Mouse (Mus musculus) right cerebral cortex, postnatal 4 days (tissue): ENCODE data around the gene Otud7a.
"Not testable (repeated sequence)": the region's sequence is repeated elsewhere in the genome, so short reads cannot be mapped to it uniquely, and the experiment has no call there.

Source experiments
- DNase-seq: peaks from one replicate; pipeline ENCODE4 v3.0.0-alpha.2; 2022

Gene Otud7a

DNA sequence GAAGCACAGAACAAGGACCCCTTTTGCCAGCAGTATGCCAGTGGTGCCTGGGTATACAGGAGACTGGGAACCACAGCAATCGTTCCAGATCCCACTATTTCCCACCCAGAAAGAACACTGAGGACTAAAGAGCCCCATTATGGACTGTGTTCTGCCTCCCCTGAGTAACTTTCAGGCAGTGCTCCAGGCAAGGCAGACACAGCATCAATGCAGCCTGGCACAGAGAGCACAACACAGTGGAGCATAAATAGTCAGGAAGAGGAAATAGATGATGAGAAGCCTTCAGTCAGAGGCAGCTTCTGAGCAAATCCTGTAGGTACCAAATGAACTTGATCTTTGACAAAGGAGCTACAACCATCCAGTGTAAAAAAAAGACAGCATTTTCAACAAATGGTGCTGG lies 115.1 kb downstream of the Otud7a start:
- no peak for DNase-seq

- no peak for DNase-seq
Measured at GRCm38 (mm10) chr7:63583310-63583709, 138.8 kb downstream of the Otud7a start.

GRCm38 (mm10) chr7:63586184-63586870 lies 141.8 kb downstream of the Otud7a start:
- DNase-seq, result peak; percentile 29

DNA sequence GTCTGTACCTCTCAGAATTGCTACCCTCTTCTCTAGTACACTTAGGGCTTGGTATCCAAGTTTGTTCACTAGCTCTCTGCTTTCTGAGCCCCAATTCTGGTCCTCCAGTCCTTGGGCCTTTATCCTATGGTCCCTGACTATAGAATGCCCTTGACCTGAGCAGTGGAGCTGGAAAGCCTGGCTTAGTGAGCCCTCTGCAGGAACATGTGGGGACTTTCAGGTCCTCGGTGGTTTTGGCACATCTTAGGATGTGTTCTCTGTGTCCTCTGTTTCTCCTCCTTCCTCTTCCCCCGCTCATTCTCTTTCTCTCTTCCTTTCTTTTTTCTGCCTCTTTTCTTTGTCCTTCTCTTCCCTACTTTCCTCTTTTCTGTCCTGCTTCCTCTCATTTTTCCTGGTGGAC lies 145.8 kb downstream of the Otud7a start:
- no peak for DNase-seq

- DNase-seq, result no peak
Measured at GRCm38 (mm10) chr7:63591322-63591721, 146.8 kb downstream of the Otud7a start.

GRCm38 (mm10) chr7:63592061-63592460 lies 147.5 kb downstream of the Otud7a start:
- DNase-seq, result no peak

GRCm38 (mm10) chr7:63604827-63605226 lies 160.3 kb downstream of the Otud7a start:
- DNase-seq, result no peak

DNA sequence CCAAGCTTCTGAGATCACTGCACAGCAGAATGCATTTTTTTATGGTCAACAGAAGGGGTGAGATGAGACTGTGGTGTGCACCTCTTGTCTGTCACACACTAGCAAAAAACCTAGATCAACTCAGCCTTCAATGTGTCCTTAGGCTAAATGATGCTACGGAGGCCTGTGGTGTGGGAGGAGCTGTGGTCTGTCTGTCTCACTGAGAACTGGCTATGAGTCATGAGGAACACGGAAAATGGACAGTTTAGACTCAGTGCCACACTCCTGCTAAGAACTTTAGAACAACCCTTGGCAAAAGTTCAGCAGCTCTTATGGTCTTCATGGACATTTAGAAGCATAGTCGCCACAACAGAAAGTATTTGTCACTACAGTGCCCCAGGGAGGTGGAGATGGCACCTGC lies 172.5 kb downstream of the Otud7a start:
- no peak for DNase-seq

- DNase-seq, result no peak
Measured at GRCm38 (mm10) chr7:63620776-63621340, 176.3 kb downstream of the Otud7a start.

DNA sequence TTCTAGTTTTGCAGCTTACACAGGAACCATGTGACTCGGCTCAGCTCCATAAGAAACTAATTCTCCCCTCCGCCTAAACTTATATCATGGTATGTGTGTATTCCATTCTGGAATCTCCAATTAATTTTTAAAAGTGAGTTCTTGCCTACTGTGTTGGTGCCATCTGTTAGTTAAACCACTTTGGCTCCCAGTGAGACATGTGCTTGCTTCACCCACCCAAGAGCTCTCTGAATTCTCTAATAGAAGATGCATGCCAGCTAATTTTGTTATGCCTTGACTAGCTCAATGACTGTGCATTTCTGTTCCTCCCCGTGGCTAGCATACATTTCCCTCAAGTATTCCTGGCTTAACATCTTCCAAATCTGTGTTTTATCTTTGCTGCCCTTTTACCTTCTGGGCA lies 193.1 kb downstream of the Otud7a start:
- DNase-seq, result no peak

- no peak for DNase-seq
Measured at GRCm38 (mm10) chr7:63644002-63644401, 199.5 kb downstream of the Otud7a start.

- DNase-seq, result no peak
Measured at GRCm38 (mm10) chr7:63647136-63647535, 202.6 kb downstream of the Otud7a start.

DNA sequence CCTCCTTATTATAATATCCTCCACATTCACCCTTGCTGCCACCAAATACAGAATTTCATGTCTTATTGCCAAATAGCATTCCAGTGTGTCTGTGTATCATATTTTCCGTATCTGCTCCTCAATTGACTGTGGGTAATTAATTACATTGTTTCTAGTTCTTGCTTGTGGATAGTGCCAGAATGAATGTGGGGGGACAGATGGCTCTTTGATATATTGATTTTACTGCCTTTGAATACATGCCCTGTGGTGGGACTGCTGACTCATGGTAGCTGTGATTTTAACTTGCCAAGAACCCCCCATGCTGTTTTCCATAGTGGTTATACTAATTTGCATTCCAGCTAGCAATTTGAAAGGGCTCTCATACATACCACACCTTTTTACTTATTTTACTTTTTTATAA lies 215.7 kb downstream of the Otud7a start:
- DNase-seq, result no peak

DNA sequence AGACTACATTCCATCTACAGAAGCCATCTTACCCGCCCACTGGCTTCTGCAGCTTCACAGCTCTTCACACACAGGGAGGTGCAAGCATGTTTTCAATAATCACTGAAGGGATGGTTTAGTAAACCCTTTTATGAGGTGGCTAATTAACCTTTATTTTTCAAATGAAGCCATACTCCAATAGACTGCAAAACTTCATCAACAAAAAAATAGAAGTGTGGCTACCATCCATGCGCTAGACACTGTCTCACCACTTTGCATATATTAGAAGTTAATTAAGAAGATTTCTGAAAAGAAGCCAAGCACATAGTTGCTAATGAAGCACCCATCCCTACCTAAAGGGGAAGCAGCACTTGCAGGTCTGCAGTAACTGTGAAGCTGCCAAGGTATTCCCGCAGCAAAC lies 218.2 kb downstream of the Otud7a start:
- DNase-seq, result no peak

DNA sequence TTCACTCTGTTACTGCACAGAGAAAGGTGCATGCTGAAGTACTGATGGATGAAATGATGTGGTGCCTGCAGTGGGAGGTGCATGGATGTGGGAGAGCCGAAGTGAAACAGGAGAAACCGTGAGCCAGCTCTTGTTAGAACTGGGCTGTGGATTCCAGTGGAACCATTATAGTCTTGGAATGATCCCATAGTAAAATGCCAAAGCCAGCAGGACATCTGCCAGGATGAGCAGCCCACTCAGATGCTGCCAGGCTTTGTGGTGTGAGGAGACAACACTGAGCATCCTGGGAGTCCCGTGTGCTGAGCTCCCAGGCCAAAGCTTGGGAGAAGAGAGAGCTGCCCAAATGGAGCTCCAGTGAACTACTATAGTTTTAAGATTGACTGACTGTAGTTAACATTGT lies 220.9 kb downstream of the Otud7a start:
- DNase-seq, result no peak

GRCm38 (mm10) chr7:63667986-63668741 lies 223.6 kb downstream of the Otud7a start:
- DNase-seq, result peak; percentile 18

GRCm38 (mm10) chr7:63668951-63669350 lies 224.4 kb downstream of the Otud7a start:
- no peak for DNase-seq

GRCm38 (mm10) chr7:63670911-63671310 lies 226.4 kb downstream of the Otud7a start:
- not testable (repeated sequence) for DNase-seq

DNA sequence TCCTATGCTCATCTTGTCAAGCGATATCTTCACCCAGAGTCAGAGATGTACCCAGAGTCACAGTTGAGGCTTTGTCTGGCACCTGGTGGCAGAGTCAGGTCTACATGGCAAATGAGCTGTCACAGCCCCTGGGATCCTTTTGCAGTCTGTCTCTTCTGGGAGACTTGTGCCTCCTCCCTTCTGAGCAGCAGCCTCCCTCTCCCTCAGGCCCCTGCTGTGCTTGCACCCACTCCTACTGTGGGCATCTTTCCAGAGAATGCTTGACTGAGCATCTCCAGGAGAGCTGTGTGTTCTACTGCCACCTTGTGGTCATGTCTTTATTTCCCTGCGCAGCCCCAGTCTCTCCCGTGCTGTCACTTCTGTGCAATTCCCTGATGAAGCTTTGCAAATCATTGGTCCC lies 227.4 kb downstream of the Otud7a start:
- peak; percentile 69 for DNase-seq

GRCm38 (mm10) chr7:63676631-63677030 lies 232.1 kb downstream of the Otud7a start:
- no peak for DNase-seq

DNA sequence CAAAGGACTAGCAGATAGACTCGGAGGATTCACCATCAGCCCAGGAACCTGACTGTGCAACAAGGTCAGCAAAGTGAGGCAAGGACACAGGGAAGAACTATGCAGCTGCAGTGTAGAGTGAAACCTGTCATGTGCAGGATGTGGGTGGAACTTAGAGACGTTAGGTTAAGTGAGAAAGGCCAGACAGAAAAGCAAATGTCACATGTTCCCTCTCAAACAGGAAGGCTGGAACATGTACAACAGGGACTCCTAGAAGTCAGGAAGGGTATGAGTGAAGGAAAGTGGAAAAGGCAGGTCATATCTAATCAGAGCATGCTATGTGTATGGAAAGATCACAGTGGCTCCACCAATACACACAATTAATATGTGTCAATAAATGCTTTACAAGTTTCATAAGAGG lies 232.6 kb downstream of the Otud7a start:
- no peak for DNase-seq

DNA sequence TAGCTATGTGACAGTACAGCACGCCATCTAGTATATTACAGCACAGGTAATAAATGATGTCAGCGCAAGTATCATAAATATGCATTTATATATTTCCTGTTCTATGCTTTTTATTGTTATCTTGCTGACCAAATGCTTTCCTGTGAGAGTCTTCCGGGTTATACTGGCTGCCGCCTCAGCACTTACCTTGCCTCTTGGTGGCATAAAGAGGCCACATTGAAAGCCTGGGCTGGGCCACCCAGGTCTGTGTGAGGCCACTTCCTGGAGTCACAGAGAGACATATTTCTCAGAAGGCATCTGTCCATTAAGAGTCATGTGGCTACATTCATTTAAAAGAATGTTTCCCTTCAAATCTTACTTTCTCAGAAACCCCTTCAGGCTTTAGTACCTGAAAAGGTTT lies 242.5 kb downstream of the Otud7a start:
- DNase-seq, result no peak

DNA sequence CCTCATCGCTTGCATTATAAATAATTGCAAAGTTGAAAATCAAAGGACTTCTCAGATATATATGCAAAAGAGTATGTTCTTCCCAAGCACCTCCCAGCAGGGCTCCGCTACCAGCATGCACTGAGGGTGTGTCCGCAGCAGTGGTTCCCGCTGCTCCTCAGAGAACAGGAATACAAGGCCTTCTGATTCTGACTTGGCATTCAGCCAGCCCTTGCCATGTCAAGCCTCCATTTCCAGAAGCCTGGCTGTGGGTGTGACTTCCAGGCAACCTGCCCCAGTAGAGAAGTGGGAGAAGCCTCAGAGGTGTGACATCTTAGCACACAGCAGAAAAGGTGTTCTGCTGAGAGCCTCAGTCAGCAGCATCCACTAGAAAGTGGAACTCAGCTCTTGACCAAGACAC lies 253.4 kb downstream of the Otud7a start:
- DNase-seq, result no peak

DNA sequence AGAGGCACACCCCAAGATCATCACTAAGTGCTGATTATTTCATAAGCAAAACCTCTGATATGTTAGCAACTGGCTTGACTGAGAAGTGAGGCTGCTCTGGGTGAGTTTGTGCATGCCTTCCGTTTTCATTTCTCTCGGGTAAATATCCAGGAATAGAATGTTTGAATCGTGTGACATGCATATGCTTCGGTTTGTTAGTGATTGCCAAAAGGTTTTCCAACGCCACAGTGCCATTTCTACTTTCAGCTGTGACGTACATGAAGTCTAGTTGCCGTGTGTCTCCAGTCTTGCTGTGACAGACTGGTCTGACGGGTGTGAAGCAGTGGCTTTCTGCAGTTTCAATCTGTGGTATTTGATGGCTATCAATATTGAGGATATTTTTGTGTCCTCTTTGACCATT lies 273.4 kb downstream of the Otud7a start:
- DNase-seq, result no peak
